Mouse (Mus musculus) lung, embryonic 14.5 days (tissue): ENCODE measurements around the gene Ethe1. TPM values are rescaled to one million over a fixed set of nuclear protein-coding genes. Genes with fewer than 3 reads are reported as not detected.

Experiments used
- ATAC-seq: fragments of 200-750 bp; cut with Nextera tagmentation; 2 replicates; pipeline ENCODE4 v1.8.0; 2017; ENCODE audit warnings: mild to moderate bottlenecking, moderate TSS enrichment, moderate library complexity; ENCODE audit not compliant: insufficient read depth
- DNase-seq: peaks from one replicate; pipeline ENCODE4 v3.0.0-alpha.2; 2015
- H3K27ac ChIP-seq: fragments of 300-500 bp; sonication (generic); 2 replicates; pipeline ENCODE4 v1.5.1; 2014; ENCODE audit warnings: low read depth, mild to moderate bottlenecking, moderate library complexity
- H3K27me3 ChIP-seq: fragments of 300-500 bp; sonication (generic); 2 replicates; pipeline ENCODE4 v1.6.1; 2014; ENCODE audit warnings: low read length, control low read depth; ENCODE audit not compliant: insufficient read depth
- H3K36me3 ChIP-seq: fragments of 300-500 bp; sonication (generic); 2 replicates; pipeline ENCODE4 v1.6.1; 2014; ENCODE audit warnings: control low read depth; ENCODE audit not compliant: insufficient read depth
- H3K4me1 ChIP-seq: fragments of 300-500 bp; sonication (generic); 2 replicates; pipeline ENCODE4 v1.6.1; 2014; ENCODE audit warnings: antibody characterized with exemption, control low read depth; ENCODE audit not compliant: insufficient read depth
- H3K4me2 ChIP-seq: fragments of 300-500 bp; sonication (generic); 2 replicates; pipeline ENCODE4 v1.6.1; 2014; ENCODE audit warnings: mild to moderate bottlenecking
- H3K4me3 ChIP-seq: fragments of 300-500 bp; sonication (generic); 2 replicates; pipeline ENCODE4 v1.5.1; 2014; ENCODE audit warnings: low read depth, low read length
- H3K9ac ChIP-seq: fragments of 300-500 bp; sonication (generic); 2 replicates; pipeline ENCODE4 v1.6.1; 2014
- H3K9me3 ChIP-seq: fragments of 300-500 bp; sonication (generic); 2 replicates; pipeline ENCODE4 v1.6.1; 2016; ENCODE audit warnings: low read depth, low read length, control low read depth
- CTCF ChIP-seq: IDR thresholded peaks from 2 replicates; pipeline ENCODE4 v1.5.1; 2016; ENCODE audit warnings: antibody characterized with exemption, low read depth
- WGBS: fragments of 180-500 bp; shearing (Covaris S2); extraction: QIAGEN DNeasy Blood & Tissue Kit; methylation state at CpG from one replicate; pipeline ENCODE4 v1.1.7; 2014; 5-methylcytosine and 5-hydroxymethylcytosine counted together
- polyA plus RNA-seq: library from polyadenylated mRNA; unstranded; fragments of >200 nt; fragmentation: Nextera tagmentation; extraction: Ambion mirVana; gene quantifications from 2 replicates; pipeline ENCODE4 v1.2.1, GENCODE M21; 2014

Ethe1 gene
- polyA plus RNA-seq, 1 experiment from 2014 or later, result 26.5 TPM

DNA sequence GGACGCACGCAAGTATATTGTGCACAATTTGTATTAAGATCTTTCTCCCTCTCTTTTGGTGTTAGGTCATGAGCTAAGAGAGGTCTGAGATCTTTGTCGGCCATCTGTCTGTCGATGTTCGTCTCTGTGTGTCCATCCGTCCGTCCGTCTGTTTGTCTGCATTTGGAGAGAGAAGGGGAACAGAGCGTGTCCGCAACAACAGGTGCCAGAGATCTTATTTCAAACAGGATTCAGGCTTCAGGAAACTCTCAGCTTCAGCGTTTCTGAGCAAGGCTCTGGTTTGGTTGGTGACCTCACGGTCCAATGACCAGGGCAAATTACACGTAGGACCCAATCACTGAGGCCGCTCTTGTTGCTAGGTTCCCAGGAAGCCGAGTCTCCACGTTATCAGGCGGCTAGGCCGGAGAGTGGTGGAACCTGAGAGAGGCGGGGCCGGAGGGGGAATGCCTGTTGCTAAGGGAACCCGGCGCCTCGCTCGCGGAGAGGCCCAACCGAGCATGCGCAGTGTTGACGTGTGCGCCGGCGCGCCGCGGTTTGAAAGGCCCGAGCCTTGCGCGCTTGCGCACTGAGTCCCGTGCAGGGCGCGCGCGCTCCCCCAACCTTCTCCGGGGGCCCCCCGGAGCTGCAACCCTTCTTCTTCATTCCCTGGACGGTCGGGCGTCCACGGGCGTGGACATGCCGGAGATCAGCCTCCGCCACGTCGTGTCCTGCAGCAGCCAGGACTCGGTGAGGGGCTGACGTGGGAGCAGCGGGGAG, 40.5 kb upstream of the Ethe1 start:
- Histone ChIP-seq H3K27ac (peak overlapping the region; percentile 67), H3K9ac (peak overlapping the region; percentile 71), H3K4me3 (peak overlapping the region; percentile 66), H3K9me3 (no peaks in the 10 kb centered on the region), H3K36me3 (peaks cover 32% of the 10 kb centered on the region), H3K4me1 (peaks cover 4% of the 10 kb centered on the region; the same call in 1 of the 2 replicates), H3K4me2 (peak overlapping the region; percentile 81), H3K27me3 (no peaks in the 10 kb centered on the region)
- no peak for TF ChIP-seq CTCF
- peak; percentile 100 for DNase-seq
- ATAC-seq, result peak; percentile 99
- under 1% methylated on average over 57 of the region's 57 CpGs for WGBS

DNA sequence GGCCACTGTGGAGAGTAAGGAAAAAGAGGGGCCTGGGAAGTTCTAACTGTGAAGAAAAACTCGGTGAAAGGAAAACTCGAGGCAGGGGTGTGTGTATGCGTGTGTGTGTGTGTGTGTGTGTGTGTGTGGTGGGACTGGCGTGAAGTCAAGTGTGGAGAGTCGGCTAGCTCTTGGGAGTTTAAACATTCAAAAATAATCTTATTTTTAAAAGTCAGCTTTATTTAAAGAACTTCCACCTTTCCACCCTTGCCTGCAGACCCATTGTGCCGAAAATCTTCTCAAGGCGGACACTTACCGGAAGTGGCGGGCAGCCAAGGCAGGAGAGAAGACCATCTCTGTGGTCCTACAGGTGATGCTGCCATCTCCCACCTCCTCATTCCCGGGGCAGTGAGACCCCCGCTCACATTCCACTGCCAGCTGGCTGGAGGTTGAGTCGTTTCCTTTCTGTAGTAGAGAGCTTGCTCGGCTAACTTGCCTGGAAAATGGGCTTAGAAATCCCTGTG, 39.8 kb upstream of the Ethe1 start:
- peak overlapping the region; percentile 37; the same call in 1 of the 2 replicates for H3K27ac ChIP-seq
- H3K9me3 ChIP-seq, result no peaks in the 10 kb centered on the region
- peak overlapping the region; percentile 81 for H3K4me2 ChIP-seq
- H3K9ac ChIP-seq, result peak overlapping the region; percentile 71
- H3K36me3 ChIP-seq, result peaks cover 40% of the 10 kb centered on the region
- no peak for TF ChIP-seq CTCF
- WGBS, result 22% methylated on average over 13 of the region's 13 CpGs
- H3K4me3 ChIP-seq, result peak overlapping the region; percentile 66
- peaks cover 4% of the 10 kb centered on the region; the same call in 1 of the 2 replicates for H3K4me1 ChIP-seq
- ATAC-seq, result peak; percentile 7; the same call in 1 of the 2 replicates
- no peaks in the 10 kb centered on the region for H3K27me3 ChIP-seq
- no peak for DNase-seq

DNA sequence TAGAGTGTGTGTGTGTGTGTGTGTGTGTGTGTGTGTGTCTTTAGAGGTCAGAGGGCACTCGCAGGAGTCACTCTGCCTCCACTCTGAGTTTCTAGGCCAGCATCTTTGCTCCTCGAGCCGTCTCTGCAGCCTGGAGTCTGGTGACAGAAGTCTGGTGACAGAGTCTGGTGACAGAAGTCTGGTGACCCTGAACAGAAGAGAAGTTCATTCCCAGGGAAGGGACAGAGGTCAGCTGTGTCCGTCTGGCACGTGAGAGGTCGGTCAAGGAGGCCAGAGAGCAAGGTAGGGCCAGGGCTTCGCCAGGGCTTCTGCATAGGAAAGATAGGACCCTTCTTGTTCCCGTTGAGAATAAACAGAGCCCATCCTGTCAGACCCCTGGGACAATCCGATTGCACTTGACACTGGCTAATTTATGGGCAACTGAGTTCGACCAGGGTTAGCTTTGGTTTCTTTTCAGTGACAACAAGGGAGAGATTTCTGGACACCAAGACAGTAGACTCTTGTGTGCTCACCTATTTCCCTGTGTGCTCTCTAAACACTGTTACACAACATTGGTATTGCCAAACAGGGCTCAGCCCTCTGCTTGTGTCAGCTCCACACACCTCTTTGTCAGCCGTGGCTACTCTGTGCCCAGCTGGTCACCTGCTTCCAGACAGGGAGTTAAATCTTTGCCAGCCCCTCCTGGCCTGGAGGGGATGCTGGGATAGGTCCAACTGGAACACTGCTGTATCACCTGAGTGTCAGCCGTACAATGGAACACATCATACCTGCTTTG, 35.2 kb upstream of the Ethe1 start:
- Histone ChIP-seq H3K27me3 (no peaks in the 10 kb centered on the region), H3K9me3 (no peaks in the 10 kb centered on the region), H3K4me2 (no peak overlapping the region), H3K4me3 (no peak overlapping the region), H3K9ac (no peak overlapping the region), H3K4me1 (peaks cover 4% of the 10 kb centered on the region; the same call in 1 of the 2 replicates), H3K36me3 (peaks cover 67% of the 10 kb centered on the region), H3K27ac (no peak overlapping the region)
- no peak for TF ChIP-seq CTCF
- 85% methylated on average over 12 of the region's 12 CpGs for WGBS
- ATAC-seq, result no peak
- DNase-seq, result no peak

DNA sequence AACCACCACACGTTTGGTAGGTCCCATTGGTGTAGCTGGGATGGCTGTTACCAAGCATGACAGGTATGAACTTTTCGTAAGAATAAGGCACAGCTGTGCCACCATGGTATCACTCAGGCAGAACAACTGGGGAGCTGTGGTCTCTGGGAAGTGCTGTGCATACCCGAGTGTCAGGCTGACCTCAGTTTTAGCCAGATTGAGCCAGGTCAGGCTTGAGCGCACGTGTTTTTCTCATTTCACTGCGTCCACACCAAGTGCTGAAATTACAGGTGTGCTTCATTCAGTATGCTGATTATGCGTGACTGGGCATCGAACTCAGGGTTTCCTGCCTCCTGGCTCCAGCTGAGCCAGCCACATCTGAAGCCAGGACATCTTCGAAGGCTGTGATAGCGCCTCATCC, 31.6 kb upstream of the Ethe1 start:
- no peaks in the 10 kb centered on the region for H3K4me1 ChIP-seq
- H3K4me2 ChIP-seq, result no peak overlapping the region
- no peak for TF ChIP-seq CTCF
- H3K4me3 ChIP-seq, result no peak overlapping the region
- no peak for ATAC-seq
- H3K27me3 ChIP-seq, result no peaks in the 10 kb centered on the region
- H3K27ac ChIP-seq, result no peak overlapping the region
- peaks cover 58% of the 10 kb centered on the region for H3K36me3 ChIP-seq
- H3K9ac ChIP-seq, result no peak overlapping the region
- 90% methylated on average over 10 of the region's 10 CpGs for WGBS
- no peaks in the 10 kb centered on the region for H3K9me3 ChIP-seq
- DNase-seq, result no peak

DNA sequence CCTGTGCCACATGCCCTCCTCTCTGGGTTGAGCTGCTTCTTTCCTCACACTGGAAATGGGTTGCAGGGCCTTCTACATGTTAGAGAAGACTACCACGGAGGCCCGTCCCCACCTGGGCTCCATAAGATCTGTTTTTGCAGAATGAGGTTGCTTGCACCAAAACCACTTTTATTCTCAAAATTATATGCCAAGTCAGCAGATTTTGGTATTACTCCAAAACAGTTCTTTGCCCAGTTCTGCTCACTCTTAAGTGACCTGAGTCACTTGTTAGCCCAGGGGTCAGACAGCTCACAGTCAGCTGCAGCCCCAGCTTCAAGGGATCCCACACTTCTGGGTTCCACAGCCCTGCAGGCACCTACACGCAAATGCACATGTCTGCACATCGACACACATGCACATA, 25.9 kb upstream of the Ethe1 start:
- Histone ChIP-seq H3K27me3 (no peaks in the 10 kb centered on the region), H3K9ac (no peak overlapping the region), H3K27ac (no peak overlapping the region), H3K4me1 (no peaks in the 10 kb centered on the region), H3K4me2 (no peak overlapping the region), H3K4me3 (no peak overlapping the region), H3K36me3 (peaks cover 63% of the 10 kb centered on the region), H3K9me3 (no peaks in the 10 kb centered on the region)
- ATAC-seq (no peak), DNase-seq (no peak)
- no peak for TF ChIP-seq CTCF
- 86% methylated on average over 4 of the region's 4 CpGs for WGBS

DNA sequence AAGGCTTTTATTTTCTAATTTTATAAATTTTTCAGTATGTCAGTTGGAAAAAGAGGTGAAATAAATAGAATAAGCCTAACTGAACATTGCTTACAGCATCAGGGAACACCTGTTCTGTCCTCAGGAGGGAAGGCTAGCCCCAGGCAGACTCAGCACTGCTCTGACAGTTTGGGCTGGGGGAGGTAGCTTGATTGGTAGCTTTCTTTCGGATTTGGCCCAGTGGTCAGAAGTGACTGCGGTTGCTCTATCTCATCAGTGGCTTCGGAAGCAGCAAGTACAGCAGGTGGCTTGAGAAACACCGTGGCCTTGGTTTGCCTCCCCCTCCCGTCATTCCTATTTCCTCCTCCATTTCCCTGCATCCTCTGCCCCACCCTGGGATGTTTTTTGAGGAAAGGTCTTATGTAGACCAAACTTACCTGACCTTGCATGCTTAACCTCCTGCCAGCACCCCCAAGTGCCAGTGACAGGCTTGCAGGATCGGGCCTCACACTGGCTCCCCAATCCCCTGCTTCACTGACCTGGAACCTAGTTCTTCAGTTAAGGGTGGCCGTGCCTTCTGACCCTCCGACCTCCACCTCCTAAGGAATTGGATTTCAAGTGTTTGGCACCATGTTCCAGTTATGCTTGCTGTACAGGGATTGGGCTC, 24.0 kb upstream of the Ethe1 start:
- Histone ChIP-seq H3K27ac (no peak overlapping the region), H3K4me2 (no peak overlapping the region), H3K4me1 (no peaks in the 10 kb centered on the region), H3K9me3 (no peaks in the 10 kb centered on the region), H3K4me3 (no peak overlapping the region), H3K36me3 (peaks cover 77% of the 10 kb centered on the region), H3K27me3 (no peaks in the 10 kb centered on the region), H3K9ac (no peak overlapping the region)
- WGBS, result 81% methylated on average over 8 of the region's 8 CpGs
- ATAC-seq (no peak), DNase-seq (no peak)
- TF ChIP-seq CTCF, result no peak
